Mouse (Mus musculus) midbrain, embryonic 14.5 days (tissue): Measurements from ENCODE around the gene Olfr651. TPM values are rescaled to one million over a fixed set of nuclear protein-coding genes. Genes with fewer than 3 reads are reported as not detected.
"Not testable (repeated sequence)": the region's sequence is repeated elsewhere in the genome, so short reads cannot be mapped to it uniquely, and the experiment has no call there.

Experiments
- ATAC-seq: fragments of 200-750 bp; cut with Nextera tagmentation; 2 replicates; pipeline ENCODE4 v1.8.0; 2017; ENCODE audit warnings: moderate number of reproducible peaks, moderate library complexity; ENCODE audit not compliant: low FRiP score, low TSS enrichment
- DNase-seq: peaks from one replicate; pipeline ENCODE4 v3.0.0-alpha.2; 2015
- H3K27ac ChIP-seq: fragments of 300-500 bp; sonication (generic); replicated peaks from 2 replicates; pipeline ENCODE4 v1.5.1; 2014; ENCODE audit warnings: mild to moderate bottlenecking, low read depth, low read length, moderate library complexity
- H3K27me3 ChIP-seq: fragments of 300-500 bp; sonication (generic); 2 replicates; pipeline ENCODE4 v1.6.1; 2014; ENCODE audit warnings: low read length, control low read depth, mixed read lengths; ENCODE audit not compliant: control insufficient read depth, insufficient read depth
- H3K36me3 ChIP-seq: fragments of 300-500 bp; sonication (generic); 2 replicates; pipeline ENCODE4 v1.6.1; 2014; ENCODE audit warnings: low read length, control low read depth; ENCODE audit not compliant: control insufficient read depth, insufficient read depth
- H3K4me1 ChIP-seq: fragments of 300-500 bp; sonication (generic); 2 replicates; pipeline ENCODE4 v1.6.1; 2014; ENCODE audit warnings: mild to moderate bottlenecking, antibody characterized with exemption, low read length, control low read depth; ENCODE audit not compliant: control insufficient read depth, insufficient read depth
- H3K4me2 ChIP-seq: fragments of 300-500 bp; sonication (generic); 2 replicates; pipeline ENCODE4 v1.6.1; 2014; ENCODE audit warnings: mild to moderate bottlenecking, low read length, moderate library complexity
- H3K4me3 ChIP-seq: fragments of 300-500 bp; sonication (generic); replicated peaks from 2 replicates; pipeline ENCODE4 v1.5.1; 2014; ENCODE audit warnings: low read depth, low read length
- H3K9ac ChIP-seq: fragments of 300-500 bp; sonication (generic); replicated peaks from 2 replicates; pipeline ENCODE4 v1.6.1; 2014; ENCODE audit warnings: mild to moderate bottlenecking, low read length, moderate library complexity
- H3K9me3 ChIP-seq: fragments of 300-500 bp; sonication (generic); 2 replicates; pipeline ENCODE4 v1.6.1; 2016; ENCODE audit warnings: low read length, control low read depth, mixed read lengths; ENCODE audit not compliant: control insufficient read depth
- WGBS: fragments of 180-500 bp; shearing (Covaris S2); extraction: QIAGEN DNeasy Blood & Tissue Kit; methylation state at CpG from one replicate; pipeline ENCODE4 v1.1.7; 2014; 5-methylcytosine and 5-hydroxymethylcytosine counted together
- polyA plus RNA-seq: library from polyadenylated mRNA; unstranded; fragments of >200 nt; fragmentation: Nextera tagmentation; extraction: Ambion mirVana; gene quantifications from 2 replicates; pipeline ENCODE4 v1.2.1, GENCODE M21; 2014

Gene Olfr651
- not detected in 2 replicates for polyA plus RNA-seq

DNA sequence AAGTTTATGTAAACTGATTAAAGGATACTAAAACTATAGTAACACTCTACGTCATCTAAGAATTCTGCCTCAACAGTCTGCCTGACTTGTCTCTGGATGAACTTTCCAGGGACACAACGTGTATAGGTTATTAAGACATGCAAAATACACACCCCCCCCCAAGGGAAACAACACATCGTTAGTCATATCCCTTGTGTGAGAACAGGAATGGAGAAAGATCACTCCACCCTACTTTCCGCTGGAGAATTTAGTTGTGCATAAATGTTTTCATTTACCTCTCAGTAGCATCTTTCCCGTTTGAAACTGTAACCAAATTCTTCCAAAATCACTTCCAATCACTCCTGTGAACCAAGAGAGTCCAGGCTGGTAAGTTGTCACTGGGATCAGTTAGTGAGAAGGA lies at the start of gene Olfr651:
Gene Olfr651, plus strand, starts transcription at position 301 of the 400 bp plus-strand sequence.
- no peak within 1 kb of the TSS for H3K4me2 ChIP-seq
- no peak for ATAC-seq
- no peak within 1 kb of the TSS for H3K9ac ChIP-seq
- WGBS: 83% methylated on average over 5 of the region's 5 CpGs
- H3K27ac ChIP-seq: no peak within 1 kb of the TSS
- no peaks in the 10 kb centered on the region for H3K4me1 ChIP-seq
- no peaks in the 10 kb centered on the region for H3K36me3 ChIP-seq
- H3K9me3 ChIP-seq: no peaks in the 10 kb centered on the region
- no peak for DNase-seq
- no peak within 1 kb of the TSS for H3K4me3 ChIP-seq
- no peaks in the 10 kb centered on the region for H3K27me3 ChIP-seq

DNA sequence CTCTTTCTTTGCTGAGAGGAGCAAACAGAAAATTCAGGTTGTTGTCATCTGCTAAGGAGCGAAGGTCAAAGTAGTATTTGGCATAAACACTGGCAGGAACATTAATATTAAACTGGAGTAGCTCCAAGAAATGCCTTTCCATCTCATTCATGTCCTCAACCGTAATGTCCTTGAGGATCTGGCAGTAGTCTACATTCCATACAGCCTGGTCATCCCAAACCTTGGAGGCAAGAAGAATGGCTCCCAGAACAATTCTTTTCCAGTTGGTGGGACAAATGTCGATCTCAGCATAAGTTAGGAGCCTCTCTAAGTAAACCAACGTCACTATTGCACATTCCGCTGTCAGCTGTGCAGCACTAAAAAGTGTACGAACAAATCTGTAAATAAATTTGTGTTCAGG lies 48.7 kb upstream of the Olfr651 start:
- not testable (repeated sequence) for ATAC-seq, H3K4me2 ChIP-seq, H3K27ac ChIP-seq, H3K9me3 ChIP-seq, H3K4me1 ChIP-seq, H3K4me3 ChIP-seq, H3K36me3 ChIP-seq, DNase-seq, H3K9ac ChIP-seq, H3K27me3 ChIP-seq
- 81% methylated on average over 6 of the region's 6 CpGs for WGBS

DNA sequence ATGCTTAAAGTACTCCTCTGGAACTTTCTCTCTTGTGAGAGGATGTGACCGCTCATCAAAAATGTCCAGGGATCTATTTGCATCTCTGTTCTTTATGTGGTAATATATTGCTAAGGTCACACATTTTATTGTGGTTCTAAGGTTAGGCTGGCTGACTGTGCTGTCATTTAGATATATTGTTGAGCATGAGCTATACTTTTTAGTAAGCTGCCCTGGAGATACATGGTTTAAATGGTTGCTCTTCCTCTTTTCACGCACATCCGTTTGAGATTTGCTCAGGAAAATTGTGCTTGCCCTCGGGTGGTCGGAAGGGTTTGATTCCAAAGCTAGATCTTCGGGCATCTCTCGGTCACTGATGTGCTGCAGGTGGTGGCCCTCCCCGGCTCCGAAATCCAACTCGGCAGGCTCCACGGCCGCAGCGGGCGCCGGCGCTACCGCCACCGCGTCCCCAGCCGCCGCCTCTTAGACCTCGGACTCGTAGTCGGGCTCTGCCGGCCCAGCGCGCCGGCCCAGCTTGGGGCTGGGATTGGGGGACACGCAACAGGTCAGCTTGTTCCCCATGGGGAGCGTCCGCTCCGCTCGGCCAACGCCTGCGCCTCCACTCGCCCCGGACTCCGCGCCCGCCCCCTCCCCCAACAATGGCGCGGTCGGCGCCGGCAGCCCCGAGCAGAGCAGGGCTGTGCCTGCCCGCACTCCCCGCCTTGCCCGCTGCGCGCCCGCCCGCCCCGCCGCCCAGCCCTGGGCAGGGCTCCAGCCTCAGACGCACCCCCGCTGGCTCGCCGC lies 48.2 kb upstream of the Olfr651 start:
- H3K4me1 ChIP-seq: no peaks in the 10 kb centered on the region
- DNase-seq (peak; percentile 43), ATAC-seq (peak; percentile 84; the same call in 1 of the 2 replicates)
- 3% methylated on average over 54 of the region's 59 CpGs for WGBS
- H3K27me3 ChIP-seq: no peaks in the 10 kb centered on the region
- no peaks in the 10 kb centered on the region for H3K9me3 ChIP-seq
- no peaks in the 10 kb centered on the region for H3K36me3 ChIP-seq
- H3K4me3 ChIP-seq: peak overlapping the region; percentile 45
- peak overlapping the region; percentile 58 for H3K4me2 ChIP-seq
- H3K27ac ChIP-seq: no peak overlapping the region
- 0 out of 2 replicates have a peak overlapping the region, but pooled peaks have one; percentile 37 for H3K9ac ChIP-seq

DNA sequence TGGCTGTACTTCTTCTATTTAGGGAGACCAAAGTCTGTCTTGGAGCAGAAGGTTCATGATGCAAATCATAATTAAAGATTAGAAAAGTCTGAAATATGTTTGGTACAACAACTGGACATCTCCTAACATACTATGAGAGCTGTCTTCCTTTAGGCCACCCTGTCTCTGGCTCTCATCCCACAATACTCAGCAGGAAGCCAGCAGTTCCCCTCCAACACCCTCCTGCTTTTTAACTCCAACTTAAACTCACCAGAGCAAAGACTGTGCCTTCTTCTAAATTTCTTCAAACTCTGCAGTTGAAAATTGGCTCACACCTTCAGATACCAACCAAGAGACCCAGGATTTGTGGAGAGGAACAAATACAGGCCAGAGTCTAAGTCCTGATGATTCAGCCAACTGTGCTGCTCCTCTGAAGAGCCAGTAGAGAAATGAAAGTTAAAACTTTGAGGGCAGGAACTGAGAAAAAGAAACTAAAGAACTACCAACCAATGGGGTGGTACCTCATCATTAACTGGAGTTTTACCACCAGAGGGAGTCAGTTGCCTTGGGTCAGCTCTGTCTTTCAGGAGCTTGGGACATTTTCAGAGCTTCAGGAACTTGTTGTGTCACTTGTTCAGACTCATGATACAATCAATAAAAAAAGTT lies 42.4 kb upstream of the Olfr651 start, which contains the start of gene Trim30d:
Gene Trim30d, minus strand, starts transcription at position 429 of the 645 bp plus-strand sequence.
- not testable (repeated sequence) for ATAC-seq, H3K4me3 ChIP-seq, H3K36me3 ChIP-seq, DNase-seq, H3K27me3 ChIP-seq, H3K4me1 ChIP-seq, H3K27ac ChIP-seq, H3K4me2 ChIP-seq, H3K9ac ChIP-seq, H3K9me3 ChIP-seq

DNA sequence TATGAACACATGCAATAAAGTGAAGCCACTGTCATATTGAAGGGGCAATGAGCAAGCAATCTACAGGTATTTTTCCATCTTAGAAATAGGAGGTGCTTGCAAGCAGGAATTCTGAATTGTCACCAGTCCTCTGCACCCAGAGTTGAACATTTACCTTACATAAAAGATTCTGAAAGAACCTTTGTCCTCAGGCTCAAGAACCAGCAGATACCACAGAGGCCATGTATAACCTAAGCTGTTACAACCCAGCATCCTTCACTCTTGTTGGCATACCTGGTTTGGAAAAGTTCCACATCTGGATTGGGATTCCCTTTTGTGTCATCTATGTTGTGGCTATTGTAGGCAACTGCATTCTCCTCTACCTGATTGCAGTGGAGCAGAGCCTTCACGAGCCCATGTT lies 2.8 kb downstream of the Olfr651 start:
- 61% methylated on average over 1 of the region's 1 CpGs for WGBS
- Histone ChIP-seq H3K36me3 (no peaks in the 10 kb centered on the region), H3K4me2 (no peak overlapping the region), H3K9me3 (no peaks in the 10 kb centered on the region), H3K4me1 (no peaks in the 10 kb centered on the region), H3K9ac (no peak overlapping the region), H3K27ac (no peak overlapping the region), H3K4me3 (no peak overlapping the region), H3K27me3 (no peaks in the 10 kb centered on the region)
- DNase-seq (no peak), ATAC-seq (no peak)

- no peak within 1 kb of the TSS for H3K4me3 ChIP-seq
- H3K9me3 ChIP-seq: no peaks in the 10 kb centered on the region
- no peak within 1 kb of the TSS for H3K27ac ChIP-seq
- no peaks in the 10 kb centered on the region for H3K27me3 ChIP-seq
- no peak within 1 kb of the TSS for H3K4me2 ChIP-seq
- no peaks in the 10 kb centered on the region for H3K36me3 ChIP-seq
- DNase-seq (no peak), ATAC-seq (no peak)
- H3K9ac ChIP-seq: no peak within 1 kb of the TSS
- no peaks in the 10 kb centered on the region for H3K4me1 ChIP-seq
These were observed 10.7 kb downstream of the Olfr651 start, which contains the start of gene Olfr652 for GRCm38 (mm10) chr7:104560601-104561000. Gene Olfr652 (plus strand): TSS chr7:104560901.

DNA sequence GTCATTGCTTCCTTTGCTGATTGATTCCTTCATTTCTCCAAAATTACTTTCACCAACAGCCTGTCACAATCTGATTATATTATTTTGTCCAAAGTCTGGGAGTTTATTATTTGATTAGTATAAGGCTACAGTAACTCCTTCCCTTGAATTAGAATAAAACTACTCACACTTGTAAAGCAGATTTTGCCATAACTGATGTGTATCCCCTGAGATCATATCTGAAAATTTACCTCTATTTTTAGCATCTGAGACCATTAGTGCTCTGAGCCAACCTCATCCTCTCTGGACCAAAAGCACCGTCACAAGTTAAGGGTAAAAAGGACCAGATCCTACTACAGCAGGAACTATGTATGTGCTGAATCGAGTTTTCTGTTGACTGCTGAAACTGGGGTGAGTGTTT lies 27.1 kb downstream of the Olfr651 start, which contains the start of gene Olfr653:
Gene Olfr653, plus strand, starts transcription at position 301 of the 400 bp plus-strand sequence.
- Histone ChIP-seq H3K9ac (no peak within 1 kb of the TSS), H3K27ac (no peak within 1 kb of the TSS), H3K4me3 (no peak within 1 kb of the TSS), H3K4me1 (no peaks in the 10 kb centered on the region), H3K9me3 (no peaks in the 10 kb centered on the region), H3K27me3 (no peaks in the 10 kb centered on the region), H3K36me3 (no peaks in the 10 kb centered on the region), H3K4me2 (no peak within 1 kb of the TSS)
- DNase-seq (no peak), ATAC-seq (no peak)
- 76% methylated on average over 2 of the region's 2 CpGs for WGBS

GRCm38 (mm10) chr7:104580846-104581245 lies 30.9 kb downstream of the Olfr651 start:
- ATAC-seq (no peak), DNase-seq (no peak)
- Histone ChIP-seq H3K9ac (no peak overlapping the region), H3K36me3 (no peaks in the 10 kb centered on the region), H3K4me3 (no peak overlapping the region), H3K27me3 (no peaks in the 10 kb centered on the region), H3K9me3 (no peaks in the 10 kb centered on the region), H3K4me2 (no peak overlapping the region), H3K4me1 (no peaks in the 10 kb centered on the region), H3K27ac (no peak overlapping the region)
- 94% methylated on average over 4 of the region's 4 CpGs for WGBS
